Mouse (Mus musculus) fibroblast of lung, adult 2 months (primary cell): ENCODE measurements around the gene Sptb.

ENCODE experiments used
- DNase-seq: peaks from one replicate; pipeline ENCODE4 v3.0.0-alpha.2; 2011; ENCODE audit warnings: low read depth

Gene Sptb

DNA sequence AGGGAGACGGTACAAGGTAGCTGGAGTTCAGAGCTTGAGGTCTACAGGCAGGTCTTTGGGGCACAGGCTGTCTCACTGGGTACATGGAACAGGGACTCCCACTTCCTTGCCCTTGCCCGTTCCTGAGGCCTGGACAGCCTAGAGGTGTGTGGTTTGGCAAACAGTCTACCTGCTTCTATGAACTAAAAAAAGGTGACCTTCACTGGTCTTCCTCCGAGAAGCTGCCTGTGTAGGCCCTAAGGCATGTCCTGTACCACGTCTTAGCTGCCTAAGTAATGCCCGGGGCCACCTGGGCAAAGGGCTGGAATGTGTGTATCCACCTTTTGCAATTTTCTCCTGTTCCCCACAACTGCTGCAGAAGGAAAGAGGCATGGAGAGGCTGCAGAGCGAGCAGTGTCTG lies 137.0 kb downstream of the Sptb start:
- DNase-seq: no peak

DNA sequence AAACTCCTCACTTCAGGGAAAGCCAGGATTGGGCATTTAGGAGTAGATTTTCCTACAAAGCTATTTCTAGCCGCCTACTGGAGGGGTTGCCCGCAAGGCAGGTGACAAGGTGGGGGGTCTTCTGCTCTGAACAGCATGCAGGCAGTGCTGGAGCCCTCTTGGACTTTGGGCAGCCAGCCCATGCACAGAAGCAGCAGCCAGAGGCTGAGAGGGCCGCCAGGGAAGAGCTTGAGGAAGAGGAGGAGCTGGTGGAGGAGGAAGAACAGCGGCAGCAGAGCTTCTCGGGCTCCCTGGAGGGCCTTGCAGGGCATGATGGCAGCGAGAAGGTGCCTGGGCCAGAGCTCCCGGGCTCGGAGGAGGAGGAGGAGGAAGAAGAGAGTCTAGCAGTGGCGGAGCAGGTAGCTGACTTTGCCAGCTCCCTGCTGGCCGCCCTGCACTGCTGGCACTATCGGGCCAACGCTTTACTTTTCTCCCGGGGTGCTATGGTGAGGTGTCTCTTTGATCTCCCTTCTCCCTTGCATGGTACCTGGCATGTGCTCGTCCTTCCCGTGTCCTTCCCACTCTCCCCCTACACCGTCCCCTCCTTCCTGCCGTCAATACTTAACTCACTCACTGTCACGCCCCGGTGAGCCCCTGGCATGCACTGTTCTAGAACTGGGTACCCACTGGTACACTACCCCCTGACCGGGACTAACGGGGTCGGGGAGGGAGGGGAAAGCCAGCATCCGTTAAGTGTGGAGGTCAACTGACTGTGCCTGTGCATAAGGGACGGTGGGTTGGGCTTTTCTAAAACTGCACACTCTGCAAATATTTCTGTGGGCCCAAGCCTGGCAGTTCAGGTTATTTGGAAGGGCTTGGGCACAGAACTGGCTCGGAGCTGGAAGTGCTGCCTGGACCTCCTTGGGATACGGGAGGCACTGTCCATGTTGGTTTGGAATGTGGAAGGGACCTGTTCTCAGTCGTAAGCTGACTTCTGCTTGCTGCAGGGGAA lies 137.8 kb downstream of the Sptb start:
- DNase-seq: no peak

DNA sequence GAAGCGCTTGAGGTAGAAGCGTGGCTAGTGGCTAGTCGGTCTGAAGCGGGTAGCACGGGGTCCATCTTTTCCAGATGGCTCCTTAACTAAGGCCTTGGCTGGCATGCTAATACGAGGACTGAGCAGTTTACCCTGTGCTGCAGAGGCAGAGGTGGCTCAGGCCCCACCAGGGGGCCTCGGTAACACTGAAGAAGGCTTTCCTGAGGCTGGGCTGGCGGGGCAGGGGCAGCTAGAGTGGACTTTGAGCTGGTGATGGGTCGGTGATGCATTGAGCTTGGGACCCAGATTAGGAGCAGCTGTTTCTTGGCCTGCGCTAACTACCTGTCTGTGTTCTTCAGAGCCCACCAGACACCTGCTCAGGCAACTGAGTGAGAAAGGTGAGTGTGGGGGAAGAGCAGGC lies 139.1 kb downstream of the Sptb start:
- DNase-seq: no peak

DNA sequence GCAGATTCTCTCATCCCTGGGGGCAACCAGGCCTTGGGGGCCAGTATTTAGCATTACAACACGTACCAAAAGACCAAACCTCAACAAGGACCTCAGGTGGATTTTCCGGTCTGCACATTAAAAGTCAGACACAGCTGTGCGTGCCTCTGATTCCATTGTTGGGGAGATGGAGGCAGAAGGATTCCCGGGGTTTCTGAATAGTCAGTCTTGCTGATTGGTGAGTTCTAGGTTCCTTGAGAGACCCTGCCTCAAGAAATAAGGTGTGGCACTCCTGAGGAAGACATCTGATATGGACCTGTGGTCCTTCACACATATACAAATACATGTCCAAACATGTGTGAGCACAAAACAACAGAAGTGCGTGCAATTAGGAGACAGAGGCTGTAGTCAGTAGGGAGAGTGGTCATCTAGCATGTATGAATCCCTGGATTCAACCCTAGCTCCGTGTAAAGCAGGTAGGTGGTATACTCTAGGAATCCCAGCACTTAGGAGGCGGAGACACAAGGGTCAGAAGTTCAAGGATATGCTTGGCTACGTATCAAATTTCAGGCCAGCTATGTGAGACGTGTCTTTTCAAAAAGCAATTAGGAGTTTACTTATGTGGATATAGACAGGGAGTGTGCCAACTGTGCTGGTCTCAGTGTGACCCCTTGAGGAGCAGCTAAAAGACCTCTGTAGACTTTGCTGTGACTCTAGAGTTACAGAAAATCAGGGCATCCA lies 140.0 kb downstream of the Sptb start:
- DNase-seq: no peak

DNA sequence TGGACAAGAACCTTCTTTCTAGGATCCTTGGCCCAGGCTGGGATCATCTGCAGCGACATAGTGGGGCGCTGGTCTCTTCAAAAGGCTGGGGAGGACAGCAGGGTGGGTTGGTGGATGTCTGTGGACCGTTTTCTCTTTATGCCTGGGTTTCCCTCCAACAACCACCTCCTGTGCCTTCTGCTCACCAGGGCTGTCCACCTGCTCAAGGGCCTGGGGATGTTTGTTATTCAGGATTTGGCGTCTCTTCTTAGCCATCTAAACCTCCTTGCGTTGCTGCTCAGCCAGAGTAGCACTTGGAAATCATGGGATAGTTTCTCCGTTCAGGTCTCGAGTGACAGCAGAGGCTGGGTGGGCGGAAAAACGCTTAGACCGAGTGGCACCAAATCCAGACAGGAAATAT lies 144.1 kb downstream of the Sptb start:
- DNase-seq: no peak

DNA sequence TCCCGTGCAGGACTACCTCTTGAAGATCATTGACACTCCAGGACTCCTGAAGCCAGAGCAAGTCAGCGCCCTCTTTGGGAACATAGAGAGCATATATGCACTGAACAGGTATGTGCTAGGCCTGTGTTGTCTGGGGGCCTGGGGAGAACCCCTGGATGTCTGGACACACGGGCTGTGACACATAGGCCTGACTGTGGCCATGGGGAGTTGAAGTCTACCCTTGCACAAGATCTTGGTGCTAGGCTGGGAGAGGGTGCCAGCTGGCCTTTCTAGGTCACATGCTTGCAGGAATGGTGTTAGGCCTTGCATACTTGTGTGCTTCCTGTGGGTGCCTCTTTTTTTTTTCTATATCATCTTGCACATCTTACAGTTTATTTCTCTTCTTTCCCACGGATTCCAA lies 148.2 kb downstream of the Sptb start:
- DNase-seq: no peak

DNA sequence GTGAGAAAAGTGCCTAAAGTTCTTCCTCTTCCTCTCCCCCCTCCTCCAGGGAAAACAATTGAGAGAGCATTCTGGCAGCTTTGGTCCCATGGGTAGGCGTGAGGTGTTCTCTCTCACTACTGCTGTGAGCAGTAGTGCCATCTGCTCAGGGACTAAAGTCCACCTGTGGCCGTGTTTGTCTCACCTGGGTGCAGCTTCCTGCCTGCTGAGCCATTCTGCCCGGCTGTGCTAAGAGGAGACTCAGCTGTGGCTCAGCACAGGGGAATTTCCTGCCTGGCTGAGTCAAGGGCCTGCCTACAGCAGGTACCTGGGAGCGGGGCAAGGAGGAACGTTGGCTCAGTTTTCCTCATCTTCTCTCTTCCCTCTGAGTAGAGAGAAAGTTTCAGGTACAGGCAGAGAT lies 152.1 kb downstream of the Sptb start:
- no peak for DNase-seq

DNA sequence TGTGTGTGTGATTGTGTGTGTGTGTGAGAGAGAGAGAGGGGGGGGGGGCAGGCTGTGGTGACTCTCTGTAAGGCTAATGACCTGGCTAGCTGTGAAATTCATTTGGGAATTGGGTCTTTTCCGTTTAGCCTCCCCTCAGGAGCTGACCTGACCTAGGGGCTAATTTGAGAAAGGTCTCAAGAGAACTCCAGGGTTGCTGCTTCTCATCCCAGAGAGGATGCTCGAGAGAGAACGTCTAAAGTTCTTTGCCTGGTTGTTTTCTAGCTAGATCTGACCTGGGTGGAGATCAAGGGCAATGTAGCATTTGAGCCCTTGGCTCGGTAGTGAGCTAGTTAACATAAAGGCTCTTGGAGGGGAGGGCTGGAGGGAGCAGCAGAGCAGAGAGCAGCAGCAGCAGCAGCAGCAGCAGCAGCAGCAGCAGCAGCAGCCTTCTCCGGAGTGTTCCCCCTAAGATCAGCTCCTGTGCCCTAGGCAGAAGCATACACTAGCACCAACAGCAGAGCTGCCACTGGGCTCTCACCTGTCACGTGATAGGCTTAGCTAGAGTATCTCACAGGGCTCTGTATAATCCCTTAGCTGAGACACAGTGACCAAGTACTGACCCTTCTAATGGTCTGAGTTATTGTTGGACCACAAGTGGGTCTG lies 153.5 kb downstream of the Sptb start:
- no peak for DNase-seq

DNA sequence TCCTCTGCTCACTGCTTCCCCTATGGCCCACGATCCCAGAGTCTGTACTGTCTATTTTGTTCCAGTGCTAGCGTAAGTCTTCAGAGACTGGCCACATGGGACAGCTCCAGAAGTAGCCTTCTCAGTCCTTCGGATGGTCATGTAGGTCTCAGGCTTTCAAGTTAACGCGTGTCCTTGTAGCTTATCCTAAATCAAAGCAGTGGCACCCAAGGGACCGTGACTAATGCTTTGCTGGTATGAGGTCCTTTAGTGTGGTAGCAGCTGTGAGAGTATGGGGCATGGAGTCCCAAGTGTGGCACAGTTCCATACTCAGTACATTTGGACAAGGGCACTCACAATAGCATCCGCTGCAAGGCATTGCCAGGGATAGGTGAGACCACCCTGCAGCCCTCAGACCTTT lies 154.2 kb downstream of the Sptb start:
- no peak for DNase-seq

DNA sequence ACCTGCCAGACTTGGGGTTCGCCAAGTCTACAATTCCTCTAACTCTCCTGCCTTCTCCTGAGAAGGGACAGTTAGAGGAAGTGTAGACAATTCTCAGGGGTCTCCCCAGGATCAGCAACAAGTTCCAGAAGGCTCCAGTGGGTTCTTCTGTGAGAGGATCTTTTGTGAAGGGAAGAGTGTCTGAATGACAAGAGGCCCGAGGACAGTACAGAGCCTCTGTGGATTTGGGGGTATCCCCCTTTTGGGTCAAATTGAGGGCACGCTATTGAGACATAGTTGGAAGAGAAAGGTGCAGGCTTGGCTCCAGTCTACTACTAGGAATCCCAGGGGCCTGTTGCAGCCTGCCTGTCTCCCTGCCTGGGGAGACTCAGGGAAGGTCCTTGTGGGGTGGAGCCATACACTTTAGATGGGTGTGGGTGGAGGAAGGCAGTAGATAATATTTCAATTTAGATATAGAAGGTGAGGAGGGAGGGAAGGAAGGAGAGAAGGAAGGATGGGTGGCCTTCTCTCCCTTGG lies 155.4 kb downstream of the Sptb start:
- no peak for DNase-seq

DNA sequence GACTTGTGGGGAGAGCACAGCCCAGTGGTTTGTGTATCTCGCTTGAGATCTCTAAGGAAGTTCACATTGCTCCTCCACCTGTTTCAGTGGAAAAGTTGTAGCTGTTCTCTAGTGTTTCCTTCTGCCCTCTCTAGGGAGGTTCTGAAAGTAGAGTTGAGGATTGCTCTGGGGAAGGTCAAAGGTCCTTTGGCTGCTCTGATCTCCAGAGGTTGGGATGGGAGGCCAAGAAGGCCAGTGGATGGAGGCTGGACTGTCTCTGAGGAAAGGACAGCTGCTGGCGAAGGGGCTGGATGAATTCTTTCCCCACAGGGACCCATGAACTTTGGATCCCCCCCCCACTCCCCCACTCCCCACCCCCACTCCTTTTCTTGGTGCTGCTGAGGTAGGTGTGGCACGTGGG lies 156.0 kb downstream of the Sptb start:
- no peak for DNase-seq

DNA sequence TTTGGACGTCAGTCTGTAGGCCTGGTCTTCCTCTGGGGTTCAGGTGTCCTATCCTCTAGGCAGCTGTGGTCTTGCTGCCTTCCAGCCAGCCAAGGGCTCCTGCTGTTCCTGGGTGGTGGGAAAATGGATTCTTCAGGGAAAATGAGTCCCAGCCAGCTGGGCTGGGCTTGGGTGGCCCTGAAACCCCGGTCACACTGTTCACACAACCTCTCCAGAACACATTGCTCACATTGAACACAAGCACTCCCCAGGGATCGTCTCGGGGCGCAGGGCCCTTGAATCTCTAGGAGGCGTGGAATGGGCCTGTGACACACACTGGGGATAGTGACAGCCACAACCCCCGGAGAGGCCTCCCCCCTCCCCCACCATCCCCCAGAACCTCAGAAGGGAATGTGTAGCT lies 156.4 kb downstream of the Sptb start:
- DNase-seq: no peak

DNA sequence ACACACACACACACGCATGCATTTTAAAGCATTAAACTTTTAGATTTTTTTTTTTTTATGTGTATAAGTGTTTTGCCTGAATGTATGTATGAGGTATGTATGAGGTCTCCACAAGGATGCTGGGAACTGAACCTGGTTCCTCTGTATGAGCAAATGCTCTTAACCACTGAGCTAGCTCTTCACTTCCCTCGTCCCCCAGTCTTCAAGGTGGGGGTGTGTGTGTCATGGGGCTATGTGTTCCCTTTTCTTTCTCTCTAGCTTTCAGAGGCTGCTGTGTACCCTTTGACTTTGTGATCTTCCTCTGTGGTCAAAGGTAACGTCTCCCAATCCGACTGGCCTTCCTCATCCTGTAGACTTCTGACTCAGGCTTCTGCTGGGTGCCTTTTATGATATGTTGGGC lies 157.4 kb downstream of the Sptb start:
- no peak for DNase-seq

DNA sequence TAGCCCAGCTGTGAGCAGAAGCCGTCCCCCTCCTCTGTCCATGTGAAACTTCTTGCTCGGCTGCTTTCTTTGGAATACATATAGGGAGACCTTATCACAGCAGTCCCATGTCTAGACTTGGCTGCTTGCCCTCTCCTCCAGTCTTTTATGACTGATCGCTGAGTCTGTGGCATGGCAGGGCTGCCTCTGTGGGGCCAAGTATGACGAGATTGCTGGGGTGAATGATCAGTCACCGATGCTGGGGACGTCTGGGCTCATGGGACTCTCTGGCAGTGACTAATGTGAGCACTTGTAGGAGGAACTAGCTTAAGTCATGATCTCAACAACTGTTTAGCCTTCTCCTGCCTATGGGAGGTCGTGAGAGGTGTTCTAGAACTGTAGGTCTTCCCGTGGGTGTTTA lies 158.0 kb downstream of the Sptb start:
- DNase-seq: no peak

DNA sequence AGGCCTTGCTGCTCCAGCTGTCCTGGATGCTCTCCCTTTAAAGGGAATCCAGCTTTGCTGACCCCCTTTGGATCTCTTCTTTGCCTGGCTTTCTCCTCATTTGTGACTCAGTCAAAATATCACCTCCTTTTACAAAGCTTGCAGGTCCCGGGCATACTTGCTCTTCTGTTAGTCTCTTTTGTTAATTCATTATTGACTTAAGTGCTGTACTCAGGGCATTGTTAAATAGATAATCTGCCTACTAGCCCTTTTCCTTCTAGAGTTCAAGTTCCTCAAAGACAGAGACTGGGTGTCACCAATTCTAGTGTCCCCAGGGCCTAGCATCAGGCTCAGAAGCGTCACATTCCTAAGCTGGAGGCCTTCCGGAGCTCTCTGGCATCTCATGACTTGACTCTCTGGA lies 161.1 kb downstream of the Sptb start:
- no peak for DNase-seq

DNA sequence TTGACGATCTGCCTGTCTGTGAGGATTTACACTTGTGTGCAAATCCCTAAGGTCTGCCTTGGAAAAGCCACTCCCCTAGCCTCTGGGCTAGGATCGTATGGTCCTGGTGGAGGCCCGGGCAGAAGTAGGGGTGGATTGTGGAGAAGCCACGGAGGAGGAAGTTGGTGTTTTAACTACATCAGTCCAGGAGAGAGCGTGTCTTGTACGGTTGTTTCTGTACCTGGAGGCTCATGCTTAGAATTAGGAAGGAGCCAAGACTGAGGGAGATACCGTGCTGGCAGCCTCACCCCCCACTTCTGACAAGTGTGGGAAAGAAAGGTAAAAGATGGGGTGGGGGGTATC lies 162.3 kb downstream of the Sptb start:
- no peak for DNase-seq

DNA sequence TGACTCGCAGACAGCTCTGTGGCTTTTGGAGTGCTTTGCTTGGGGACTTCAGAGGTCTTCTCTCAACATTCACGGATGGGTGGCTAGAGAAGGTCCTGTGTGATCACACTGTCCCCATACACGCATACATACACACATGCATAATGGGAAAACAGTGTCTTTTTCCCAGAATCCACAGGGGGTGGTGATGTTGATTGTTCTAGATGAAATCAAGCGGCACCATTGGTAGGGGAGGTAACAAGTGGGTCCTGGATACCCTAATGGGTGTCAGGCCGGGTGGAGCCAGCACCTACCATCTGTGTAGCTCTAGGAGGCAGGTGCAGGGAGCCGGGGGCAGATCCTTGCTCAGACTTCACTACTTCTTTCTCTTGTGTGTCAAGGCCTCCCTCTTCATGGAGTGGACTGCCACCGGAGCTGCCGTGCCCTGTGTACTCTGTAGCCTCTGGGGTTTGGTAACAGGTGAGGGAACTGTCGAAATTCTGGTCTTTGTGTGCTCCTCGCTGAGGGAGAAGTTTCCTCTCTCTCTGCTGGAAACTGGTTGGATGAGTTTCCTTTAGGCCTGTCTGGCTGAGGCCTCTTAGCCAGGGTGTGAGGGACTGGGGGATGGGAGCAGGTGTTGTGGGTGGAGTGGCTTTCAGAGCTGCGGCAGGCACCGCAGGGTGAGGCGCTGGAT lies 162.8 kb downstream of the Sptb start:
- no peak for DNase-seq

DNA sequence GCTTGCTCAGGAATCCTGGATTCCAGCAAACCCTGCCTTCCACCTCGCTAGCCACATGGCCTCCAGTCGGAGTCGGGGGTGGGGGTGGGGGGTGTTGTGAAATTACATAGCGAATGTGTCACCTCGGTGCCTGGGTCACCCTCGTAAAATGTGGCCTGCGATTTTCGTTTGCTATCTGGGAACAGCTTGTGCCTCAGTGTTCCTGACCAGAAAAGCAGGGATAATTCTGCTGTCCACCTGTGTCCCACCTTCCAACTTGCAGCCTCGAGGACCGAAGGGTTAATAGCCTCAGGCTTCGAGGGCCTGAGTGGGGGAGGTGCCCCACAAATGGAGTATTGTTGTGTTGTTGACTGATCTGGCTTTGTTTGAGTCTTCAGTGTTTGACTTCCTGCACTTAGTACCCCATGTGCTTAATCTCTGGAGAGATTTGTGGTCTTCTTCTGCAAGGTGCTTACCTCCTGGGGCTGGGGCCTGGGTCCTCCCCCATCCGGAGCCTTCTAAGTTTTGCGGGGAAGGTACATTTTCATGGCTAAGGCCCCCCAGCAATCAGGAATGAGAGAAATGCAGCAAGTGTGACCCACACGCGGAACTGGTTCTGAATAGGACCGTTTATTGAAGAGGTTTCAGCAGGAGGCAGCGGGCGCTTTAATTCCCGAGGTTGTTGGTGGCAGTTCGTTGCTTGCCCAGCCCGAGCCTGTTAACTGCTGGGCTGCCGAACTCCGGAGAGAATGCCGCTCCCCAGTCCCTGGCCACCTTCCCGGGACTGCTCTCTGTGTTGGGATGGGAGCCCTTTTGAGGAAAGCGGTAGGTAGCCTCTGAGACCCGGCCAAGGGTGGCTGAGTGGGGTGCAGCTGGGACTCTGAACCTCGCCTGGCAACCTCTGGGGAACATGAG lies 163.7 kb downstream of the Sptb start:
- DNase-seq: no peak

DNA sequence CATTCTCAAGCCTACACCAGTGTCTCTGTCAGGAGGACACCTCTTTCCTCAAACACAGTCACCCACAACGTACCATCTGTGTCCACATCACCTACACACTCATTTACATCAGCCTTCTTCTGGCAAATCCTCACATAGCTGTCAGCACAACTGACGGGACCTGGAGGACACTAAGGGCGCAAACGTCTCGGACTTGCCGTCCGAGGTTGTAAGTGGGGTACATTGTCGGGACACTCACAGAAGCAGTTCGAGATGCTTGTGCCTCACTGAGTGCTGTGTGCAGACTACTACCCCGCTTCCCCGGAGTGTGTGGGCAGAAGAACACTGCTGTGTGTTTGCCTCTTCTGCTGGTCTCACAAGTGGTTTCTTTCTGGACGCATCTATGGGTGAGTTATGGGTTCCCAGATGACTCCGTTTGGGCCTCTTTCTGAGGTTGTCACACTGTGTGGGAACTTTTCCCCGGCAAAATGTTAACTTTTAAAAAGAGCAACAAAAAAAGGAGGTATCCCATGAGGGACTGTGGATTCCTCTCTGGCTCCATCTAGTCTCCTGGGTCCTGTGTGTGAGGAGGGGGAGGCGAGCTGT lies 164.5 kb downstream of the Sptb start:
- no peak for DNase-seq

DNA sequence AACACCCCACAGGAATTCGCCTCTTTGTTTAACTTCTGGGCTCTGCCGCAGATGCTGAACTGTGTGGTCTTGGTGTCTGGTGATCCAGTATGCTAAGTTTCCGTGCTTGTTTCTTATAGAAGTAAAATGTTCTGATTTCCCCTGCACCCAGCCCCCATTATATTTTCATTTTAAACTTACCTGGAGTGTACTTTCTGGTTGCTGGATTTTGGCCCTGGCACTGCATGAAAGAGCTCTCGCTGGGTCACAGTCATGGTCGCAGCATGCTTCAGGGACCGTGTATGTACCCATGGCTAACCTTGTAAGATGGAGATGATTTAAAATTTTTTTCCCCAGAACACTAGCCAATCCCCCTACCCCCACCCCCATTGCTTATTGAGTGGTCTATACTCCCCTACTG lies 168.5 kb downstream of the Sptb start:
- no peak for DNase-seq

DNA sequence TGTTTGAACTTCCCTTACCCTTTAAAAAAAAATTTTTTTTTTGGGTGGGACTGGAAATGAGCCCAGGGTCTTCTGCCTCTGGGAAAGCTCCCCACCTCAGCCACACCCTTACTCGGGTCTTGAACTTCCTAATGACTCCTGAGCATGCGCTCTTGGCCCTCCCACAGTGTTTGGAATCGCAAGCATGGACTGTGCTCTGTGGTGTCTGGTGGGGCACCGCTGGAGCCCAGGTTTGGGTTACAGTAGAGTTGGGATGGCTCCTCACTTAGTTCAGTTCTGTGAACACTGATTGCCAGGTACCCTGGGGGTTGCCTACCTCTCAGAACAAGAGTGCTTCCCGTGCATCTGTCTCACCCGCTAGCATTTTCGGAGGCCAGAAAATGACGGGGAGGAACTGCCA lies 168.9 kb downstream of the Sptb start:
- DNase-seq: no peak
